Mouse (Mus musculus) spleen, adult 2 months (tissue): ENCODE data around the gene Cox6b2.

ENCODE experiments used
- CTCF ChIP-seq: fragments of 200-500 bp; IDR thresholded peaks from 2 replicates; pipeline ENCODE4 v1.5.1; 2011; ENCODE audit warnings: mild to moderate bottlenecking, inconsistent platforms; ENCODE audit not compliant: insufficient read depth, insufficient read length, insufficient replicate concordance; ENCODE audit errors: extremely low read depth
- POLR2A ChIP-seq: fragments of 200-500 bp; IDR thresholded peaks from 2 replicates; pipeline ENCODE4 v1.6.1; 2011; ENCODE audit warnings: low read depth, low read length, inconsistent platforms

GRCm38 (mm10) chr7:4731090-4731489 lies 21.8 kb downstream of the Cox6b2 start:
- TF ChIP-seq CTCF (no peak), POLR2A (no peak)
